Mouse (Mus musculus): ENCODE results near the gene B3galt4. TPM values are rescaled to one million over a fixed set of nuclear protein-coding genes. Genes with fewer than 3 reads are reported as not detected.

The B3galt4 gene
- total and polyA plus RNA-seq, 3 experiments = 1.8 to 3.4 (median 1.9) TPM

DNA sequence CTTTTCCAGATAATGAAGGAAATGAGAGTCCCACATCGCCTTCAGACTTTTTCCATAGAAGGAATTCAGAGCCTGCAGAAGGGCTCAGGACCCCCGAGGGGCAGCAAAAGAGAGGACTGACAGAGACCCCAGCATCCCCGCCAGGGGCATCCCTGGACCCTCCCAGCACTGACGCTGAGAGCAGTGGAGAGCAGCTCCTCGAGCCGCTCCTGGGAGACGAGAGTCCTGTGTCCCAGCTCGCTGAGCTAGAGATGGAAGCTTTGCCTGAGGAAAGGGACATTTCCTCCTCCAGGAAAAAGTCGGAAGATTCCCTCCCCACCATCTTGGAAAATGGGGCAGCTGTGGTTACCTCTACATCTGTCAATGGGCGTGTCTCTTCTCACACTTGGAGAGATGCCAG, 38.0 kb downstream of the B3galt4 start:
- no peaks in the 10 kb centered on the region for H3K79me2 ChIP-seq (replicated peaks; ENCODE audit: control insufficient read depth, insufficient read depth, low read length)
- H3K4me1 ChIP-seq (ENCODE audit: control insufficient read depth, insufficient read depth, low read length) = peaks cover 3% of the 10 kb centered on the region
- DNase-seq = no peak
- intact Hi-C loops (cut with DNase I) = no loop called here
- no peak overlapping the region for H3K27ac ChIP-seq
- H3K36me3 ChIP-seq (ENCODE audit: control insufficient read depth, insufficient read depth, low read length) = peaks cover 3% of the 10 kb centered on the region; the same call in 1 of the 2 replicates
- no peak overlapping the region for H3K9ac ChIP-seq (ENCODE audit: low read depth, low read length)
- no peaks in the 10 kb centered on the region for H3K27me3 ChIP-seq (ENCODE audit: control insufficient read depth, insufficient read depth, low read length)
- TF ChIP-seq CTCF (IDR thresholded peaks at IDR 0.05) (no peak), POLR2A (IDR thresholded peaks at IDR 0.05; ENCODE audit: insufficient read depth, low read depth, low read length) (no peak), EP300 (IDR thresholded peaks at IDR 0.05; ENCODE audit: insufficient read depth, low read depth, low read length) (no peak)
- 79% methylated on average over 10 of the region's 10 CpGs for WGBS
- no peak overlapping the region for H3K4me3 ChIP-seq

DNA sequence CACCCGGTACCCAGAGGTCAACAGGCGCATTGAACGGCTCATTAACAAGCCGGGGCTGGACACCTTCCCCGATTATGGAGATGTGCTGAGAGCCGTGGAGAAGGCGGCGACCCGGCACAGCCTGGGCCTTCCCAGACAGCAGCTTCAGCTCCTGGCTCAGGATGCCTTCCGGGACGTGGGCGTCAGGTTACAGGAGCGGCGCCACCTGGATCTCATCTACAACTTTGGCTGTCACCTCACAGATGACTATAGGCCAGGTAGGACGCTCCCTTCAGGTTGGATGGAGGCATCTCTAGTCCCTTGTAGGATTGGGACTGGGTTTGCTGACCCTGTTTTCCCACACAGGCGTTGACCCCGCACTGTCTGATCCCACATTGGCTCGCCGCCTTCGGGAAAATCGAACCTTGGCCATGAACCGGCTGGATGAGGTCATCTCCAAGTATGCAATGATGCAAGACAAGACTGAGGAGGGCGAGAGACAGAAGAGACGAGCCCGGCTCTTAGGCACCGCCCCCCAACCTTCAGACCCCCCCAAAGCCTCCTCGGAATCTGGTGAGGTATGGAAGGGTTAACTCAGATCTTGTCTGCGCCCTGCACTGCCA, 39.4 kb downstream of the B3galt4 start:
- Histone ChIP-seq H3K4me1 (ENCODE audit: control insufficient read depth, insufficient read depth, low read length) (peaks cover 4% of the 10 kb centered on the region), H3K79me2 (replicated peaks; ENCODE audit: control insufficient read depth, insufficient read depth, low read length) (no peaks in the 10 kb centered on the region), H3K36me3 (ENCODE audit: control insufficient read depth, insufficient read depth, low read length) (peaks cover 3% of the 10 kb centered on the region; the same call in 1 of the 2 replicates), H3K27me3 (ENCODE audit: control insufficient read depth, insufficient read depth, low read length) (no peaks in the 10 kb centered on the region), H3K27ac (no peak overlapping the region), H3K9ac (ENCODE audit: low read depth, low read length) (no peak overlapping the region), H3K4me3 (no peak overlapping the region)
- intact Hi-C loops (cut with DNase I) = no loop called here
- WGBS = 88% methylated on average over 28 of the region's 28 CpGs
- TF ChIP-seq POLR2A (IDR thresholded peaks at IDR 0.05; ENCODE audit: insufficient read depth, low read depth, low read length) (no peak), EP300 (IDR thresholded peaks at IDR 0.05; ENCODE audit: insufficient read depth, low read depth, low read length) (no peak), CTCF (IDR thresholded peaks at IDR 0.05) (no peak)
- peak in 1 of 2 experiments; percentile 19 for DNase-seq

DNA sequence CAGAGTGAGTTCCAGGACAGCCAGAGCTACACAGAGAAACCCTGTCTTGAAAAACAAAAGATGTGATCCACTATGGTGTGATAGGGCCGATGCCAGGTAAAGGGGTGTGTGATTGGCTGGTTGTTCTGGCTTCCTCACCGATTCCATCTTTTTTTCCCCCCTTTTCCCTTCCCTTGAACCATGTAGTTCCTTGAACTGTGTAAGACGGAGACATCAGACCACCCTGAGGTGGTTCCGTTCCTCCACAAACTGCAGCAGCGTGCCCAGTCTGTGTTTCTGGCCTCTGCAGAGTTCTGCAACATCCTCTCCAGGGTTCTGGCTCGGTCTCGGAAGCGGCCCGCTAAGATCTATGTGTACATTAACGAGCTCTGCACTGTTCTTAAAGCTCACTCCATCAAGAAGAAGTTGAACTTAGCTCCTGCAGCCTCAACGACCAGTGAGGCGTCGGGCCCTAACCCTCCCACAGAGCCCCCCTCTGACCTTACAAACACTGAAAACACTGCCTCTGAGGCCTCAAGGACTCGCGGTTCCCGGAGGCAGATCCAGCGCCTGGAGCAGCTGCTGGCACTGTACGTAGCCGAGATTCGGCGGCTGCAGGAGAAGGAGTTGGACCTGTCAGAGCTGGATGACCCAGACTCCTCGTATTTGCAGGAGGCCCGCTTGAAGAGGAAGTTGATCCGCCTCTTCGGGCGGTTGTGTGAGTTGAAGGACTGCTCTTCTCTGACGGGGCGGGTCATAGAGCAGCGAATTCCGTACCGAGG, 40.1 kb downstream of the B3galt4 start:
- peaks cover 3% of the 10 kb centered on the region; the same call in 1 of the 2 replicates for H3K36me3 ChIP-seq (ENCODE audit: control insufficient read depth, insufficient read depth, low read length)
- intact Hi-C loops (cut with DNase I) = no loop called here
- H3K4me3 ChIP-seq = no peak overlapping the region
- DNase-seq = peak in 1 of 2 experiments; percentile 21
- H3K27ac ChIP-seq = no peak overlapping the region
- peaks cover 4% of the 10 kb centered on the region for H3K4me1 ChIP-seq (ENCODE audit: control insufficient read depth, insufficient read depth, low read length)
- no peak overlapping the region for H3K9ac ChIP-seq (ENCODE audit: low read depth, low read length)
- H3K79me2 ChIP-seq (replicated peaks; ENCODE audit: control insufficient read depth, insufficient read depth, low read length) = no peaks in the 10 kb centered on the region
- TF ChIP-seq EP300 (IDR thresholded peaks at IDR 0.05; ENCODE audit: insufficient read depth, low read depth, low read length) (no peak), POLR2A (IDR thresholded peaks at IDR 0.05; ENCODE audit: insufficient read depth, low read depth, low read length) (no peak), CTCF (IDR thresholded peaks at IDR 0.05) (no peak)
- no peaks in the 10 kb centered on the region for H3K27me3 ChIP-seq (ENCODE audit: control insufficient read depth, insufficient read depth, low read length)
- WGBS = 87% methylated on average over 31 of the region's 31 CpGs

DNA sequence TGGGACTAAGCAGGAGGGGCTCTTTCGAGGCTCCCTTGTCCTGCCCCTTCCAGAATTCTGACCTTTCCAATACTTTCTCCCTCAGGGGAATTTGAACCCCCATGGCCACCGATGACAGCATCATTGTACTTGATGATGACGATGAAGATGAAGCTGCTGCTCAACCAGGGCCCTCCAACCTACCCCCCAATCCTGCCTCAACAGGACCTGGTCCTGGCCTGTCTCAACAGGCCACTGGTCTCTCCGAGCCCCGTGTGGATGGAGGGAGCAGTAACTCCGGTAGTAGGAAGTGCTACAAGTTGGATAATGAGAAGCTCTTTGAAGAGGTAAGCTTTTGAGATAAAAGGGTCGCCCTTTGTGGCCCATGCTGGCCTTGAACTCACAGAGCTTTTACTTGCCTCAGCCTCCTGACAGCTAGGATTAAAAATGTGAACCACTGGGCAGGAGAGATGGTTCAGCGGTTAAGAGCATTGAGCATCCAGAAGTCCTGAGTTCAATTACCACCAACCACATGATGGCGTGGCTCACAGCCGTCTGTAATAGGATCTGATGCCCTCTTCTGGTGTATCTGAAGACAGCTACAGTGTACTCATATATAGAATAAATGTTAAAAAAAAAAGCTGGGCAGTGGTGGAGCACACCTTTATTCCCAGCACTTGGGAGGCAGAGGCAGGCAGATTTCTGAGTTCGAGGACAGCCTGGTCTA, 40.8 kb downstream of the B3galt4 start:
- intact Hi-C loops (cut with DNase I) = no loop called here

DNA sequence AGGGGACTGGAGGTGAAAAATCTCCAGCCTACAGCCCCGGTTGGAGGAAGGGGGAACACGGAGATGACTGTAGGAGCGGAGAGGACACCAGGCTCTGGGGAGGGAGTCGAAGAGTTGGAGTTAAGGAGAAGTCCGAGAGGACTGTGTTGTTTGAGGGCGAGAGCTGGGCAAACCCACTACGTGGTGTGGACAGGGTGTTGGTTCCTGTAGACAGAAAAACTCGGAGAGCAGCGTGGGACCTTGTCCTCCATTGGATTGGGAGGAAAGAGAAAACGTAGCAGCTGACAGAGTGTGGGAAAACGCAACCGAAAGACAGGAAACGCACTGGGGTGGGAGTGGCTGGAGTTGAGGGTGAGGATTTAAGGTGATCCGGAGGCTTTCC, 41.4 kb downstream of the B3galt4 start:
- intact Hi-C loops (cut with DNase I) = no loop called here
- peak overlapping the region; percentile 98 for H3K27ac ChIP-seq
- no peaks in the 10 kb centered on the region; the same call in 1 of the 2 replicates for H3K36me3 ChIP-seq (ENCODE audit: control insufficient read depth, insufficient read depth, low read length)
- H3K4me3 ChIP-seq = peak overlapping the region; percentile 82
- WGBS = under 1% methylated on average over 14 of the region's 14 CpGs
- peaks cover 3% of the 10 kb centered on the region; the same call in 1 of the 2 replicates for H3K4me1 ChIP-seq (ENCODE audit: control insufficient read depth, insufficient read depth, low read length)
- peak; percentile 65 to 69 for DNase-seq
- H3K27me3 ChIP-seq (ENCODE audit: control insufficient read depth, insufficient read depth, low read length) = no peaks in the 10 kb centered on the region
- TF ChIP-seq CTCF (IDR thresholded peaks at IDR 0.05) (no peak), POLR2A (IDR thresholded peaks at IDR 0.05; ENCODE audit: insufficient read depth, low read depth, low read length) (peak; percentile 70)
- H3K9ac ChIP-seq (ENCODE audit: low read depth, low read length) = peak overlapping the region; percentile 91
- no peaks in the 10 kb centered on the region for H3K79me2 ChIP-seq (replicated peaks; ENCODE audit: control insufficient read depth, insufficient read depth, low read length)

More for the DNA sequence above, 40.8 kb downstream of the B3galt4 start:
- no peak for DNase-seq
- peak overlapping the region; percentile 91 for H3K9ac ChIP-seq (ENCODE audit: low read depth, low read length)
- peak overlapping the region; percentile 82 for H3K4me3 ChIP-seq
- no peaks in the 10 kb centered on the region for H3K79me2 ChIP-seq (replicated peaks; ENCODE audit: control insufficient read depth, insufficient read depth, low read length)
- WGBS = 31% methylated on average over 11 of the region's 11 CpGs
- H3K4me1 ChIP-seq (ENCODE audit: control insufficient read depth, insufficient read depth, low read length) = peaks cover 4% of the 10 kb centered on the region
- peaks cover 3% of the 10 kb centered on the region; the same call in 1 of the 2 replicates for H3K36me3 ChIP-seq (ENCODE audit: control insufficient read depth, insufficient read depth, low read length)
- peak overlapping the region; percentile 98 for H3K27ac ChIP-seq
- TF ChIP-seq CTCF (IDR thresholded peaks at IDR 0.05) (peak; percentile 18; the same call in 1 of the 2 replicates), EP300 (IDR thresholded peaks at IDR 0.05; ENCODE audit: insufficient read depth, low read depth, low read length) (no peak), POLR2A (IDR thresholded peaks at IDR 0.05; ENCODE audit: insufficient read depth, low read depth, low read length) (no peak)
- no peaks in the 10 kb centered on the region for H3K27me3 ChIP-seq (ENCODE audit: control insufficient read depth, insufficient read depth, low read length)

All from heart, adult 2 months (tissue).